Comparison of ENCODE assay signal across 9 mouse cellular contexts in the genomic region with DNA sequence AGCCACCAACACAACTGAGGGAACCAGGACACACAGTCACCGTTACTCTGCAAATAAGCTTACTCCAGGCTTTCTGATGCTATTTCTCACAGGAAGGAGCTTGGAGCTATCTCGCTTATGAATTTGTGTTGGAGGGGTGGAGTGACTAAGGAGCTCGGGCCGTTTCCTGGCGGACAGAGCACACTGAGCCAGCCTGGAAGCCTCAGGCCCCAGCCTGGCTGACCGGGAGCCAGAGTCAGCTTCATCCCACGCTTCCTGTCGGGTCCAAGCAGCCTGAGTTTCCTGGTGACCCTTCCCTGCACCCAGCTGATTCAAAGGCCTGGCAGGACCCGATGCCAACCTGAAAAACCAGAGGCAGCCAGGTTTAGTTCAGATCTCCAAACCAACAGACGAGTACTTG. TPM values are rescaled to one million over a fixed set of nuclear protein-coding genes. Genes with fewer than 3 reads are reported as not detected.
DNase-seq lines count a peak whose midpoint lies in the region; ATAC-seq and TF ChIP-seq lines count a peak whose summit lies in the region.
"Had no signal": no experiment of that assay in that cellular context is flagged by ENCODE, and none has a peak within 500 bp of the region (broad histone marks: within the 10 kb centered on the region; RNA-seq: fewer than 3 reads in every experiment).

No protein-coding gene starts in this region.

- peak overlapping the region; percentile 30; the same call in 1 of the 2 replicates for H3K27ac ChIP-seq in liver, postnatal 0 days (ENCODE audit: low read depth)
- no peak overlapping the region for H3K27ac ChIP-seq in forebrain, embryonic 12.5 days
- H3K27ac ChIP-seq in forebrain, embryonic 10.5 days, result no peak overlapping the region

- intact Hi-C loops in gastrocnemius, postnatal 14 days (cut with DNase I; ENCODE audit: low total_unique reads), result no loop called here
- intact Hi-C loops in left cerebral cortex, postnatal 14 days (cut with DNase I), result no loop called here

- no peak overlapping the region for H3K4me2 ChIP-seq in liver, postnatal 0 days (ENCODE audit: low read depth, low read length)
- H3K4me2 ChIP-seq in forebrain, embryonic 12.5 days, result no peak overlapping the region

- H3K4me1 ChIP-seq in liver, postnatal 0 days (ENCODE audit: insufficient read depth), result no peaks in the 10 kb centered on the region
- no peaks in the 10 kb centered on the region for H3K4me1 ChIP-seq in forebrain, embryonic 12.5 days
- H3K4me1 ChIP-seq in forebrain, embryonic 10.5 days, result no peaks in the 10 kb centered on the region

- no peaks in the 10 kb centered on the region for H3K36me3 ChIP-seq in liver, postnatal 0 days (replicated peaks; ENCODE audit: insufficient read depth, low read length)
- no peaks in the 10 kb centered on the region for H3K36me3 ChIP-seq in forebrain, embryonic 12.5 days (replicated peaks)
- H3K36me3 ChIP-seq in forebrain, embryonic 10.5 days (replicated peaks), result no peaks in the 10 kb centered on the region
- H3K36me3 ChIP-seq: G1E had no signal

- no peak for TF ChIP-seq CTCF in liver, postnatal 0 days (IDR thresholded peaks at IDR 0.05; ENCODE audit: low read depth)

- no peaks in the 10 kb centered on the region for H3K9me3 ChIP-seq in liver, postnatal 0 days (ENCODE audit: low read length)
- no peaks in the 10 kb centered on the region for H3K9me3 ChIP-seq in forebrain, embryonic 12.5 days
- peaks cover 4% of the 10 kb centered on the region; the same call in 1 of the 2 replicates for H3K9me3 ChIP-seq in forebrain, embryonic 10.5 days

- 53% methylated on average over 10 of the region's 10 CpGs for WGBS in liver, postnatal 0 days (ENCODE audit: insufficient replicate concordance)
- WGBS in forebrain, embryonic 12.5 days, result 83% methylated on average over 10 of the region's 10 CpGs
- WGBS in forebrain, embryonic 10.5 days, result 78% methylated on average over 10 of the region's 10 CpGs

- ATAC-seq in liver, postnatal 0 days, result peak; percentile 49; the same call in 1 of the 2 replicates
- ATAC-seq in inflammation-experienced regulatory T-cells, adult 6 months, result no peak
- ATAC-seq in forebrain, embryonic 12.5 days (ENCODE audit: low FRiP score), result no peak

- DNase-seq in adrenal gland, adult 2 months, result peak; percentile 67
- DNase-seq in gastrocnemius, postnatal 14 days, result peak; percentile 63
- peak; percentile 72 for DNase-seq in heart, postnatal 4 days
- DNase-seq in liver, postnatal 0 days, result peak; percentile 33
- DNase-seq in left cerebral cortex, postnatal 14 days (ENCODE audit: low spot score in 2 of 2), result no peak
- no peak for DNase-seq in forebrain, embryonic 10.5 days (ENCODE audit: extremely low spot score, low spot score)

- H3K9ac ChIP-seq in liver, postnatal 0 days (replicated peaks), result no peak overlapping the region
- H3K9ac ChIP-seq in forebrain, embryonic 12.5 days, result no peak overlapping the region

- H3K27me3 ChIP-seq in liver, postnatal 0 days (ENCODE audit: insufficient read depth, low read length), result no peaks in the 10 kb centered on the region
- H3K27me3 ChIP-seq in forebrain, embryonic 12.5 days, result no peaks in the 10 kb centered on the region
- no peaks in the 10 kb centered on the region for H3K27me3 ChIP-seq in forebrain, embryonic 10.5 days (ENCODE audit: poor library complexity, severe bottlenecking)

- no peak overlapping the region for H3K4me3 ChIP-seq in liver, postnatal 0 days (ENCODE audit: low read depth, low read length)
- H3K4me3 ChIP-seq in forebrain, embryonic 12.5 days (replicated peaks), result no peak overlapping the region
- no peak overlapping the region for H3K4me3 ChIP-seq in forebrain, embryonic 10.5 days

- TF ChIP-seq EP300 in liver, postnatal 0 days (IDR thresholded peaks at IDR 0.05; ENCODE audit: low read depth), result no peak

RNA-seq across cellular contexts. Expression of gene Kpna2, which starts 31.7 kb away (rescaled TPM):
- 10 to 100 TPM; 33.6 to 34.8 TPM for total RNA-seq in adrenal gland, adult 2 months (2021)
- polyA plus RNA-seq in adrenal gland, adult 2 months (2012; rRNA removed), result 6.5 and 7.0 TPM in 2 replicates
- total RNA-seq in gastrocnemius, postnatal 14 days (2021), result 10 to 100 TPM; 12.3 to 21.9 TPM
- 100 to 1,000 TPM; 179 to 190 TPM for total RNA-seq in heart, postnatal 4 days (2021)
- 115 and 128 TPM in 2 replicates for polyA plus RNA-seq in liver, postnatal 0 days (2015; fragmentation: Nextera tagmentation; extraction: Ambion mirVana)
- total RNA-seq in left cerebral cortex, postnatal 14 days (2021), result 10 to 100 TPM; 29.9 to 37.7 TPM
- 100 to 1,000 TPM; 112 to 274 (median 131) TPM for polyA plus RNA-seq in inflammation-experienced regulatory T-cells, adult 6 months (2017; shearing (Covaris generic))
- polyA plus RNA-seq in forebrain, embryonic 12.5 days (2016; fragmentation: Nextera tagmentation; extraction: Ambion mirVana), result 567 and 599 TPM in 2 replicates
- polyA plus RNA-seq in forebrain, embryonic 10.5 days (2016; fragmentation: Nextera tagmentation; extraction: Ambion mirVana), result 799 and 813 TPM in 2 replicates

RNA-seq across cellular contexts. Expression of gene Smurf2, which starts 47.1 kb away (rescaled TPM):
- 10 to 100 TPM; 34.6 to 38.2 TPM for total RNA-seq in adrenal gland, adult 2 months (2021)
- 3.6 and 4.7 TPM in 2 replicates for polyA plus RNA-seq in adrenal gland, adult 2 months (2012; rRNA removed)
- total RNA-seq in gastrocnemius, postnatal 14 days (2021), result 10 to 100 TPM; 20.8 to 21.7 TPM
- total RNA-seq in heart, postnatal 4 days (2021), result 10 to 100 TPM; 45.9 to 46.7 TPM
- 4.5 and 4.8 TPM in 2 replicates for polyA plus RNA-seq in liver, postnatal 0 days (2015; fragmentation: Nextera tagmentation; extraction: Ambion mirVana)
- total RNA-seq in left cerebral cortex, postnatal 14 days (2021), result 10 to 100 TPM; 24.6 to 28.1 TPM
- polyA plus RNA-seq in inflammation-experienced regulatory T-cells, adult 6 months (2017; shearing (Covaris generic)), result 10 to 100 TPM in 2 of 3 experiments, 1 to 10 TPM in 1; 8.4 to 25.2 (median 21.6) TPM
- 17.3 and 18.3 TPM in 2 replicates for polyA plus RNA-seq in forebrain, embryonic 12.5 days (2016; fragmentation: Nextera tagmentation; extraction: Ambion mirVana)
- polyA plus RNA-seq in forebrain, embryonic 10.5 days (2016; fragmentation: Nextera tagmentation; extraction: Ambion mirVana), result 11.2 and 11.7 TPM in 2 replicates

RNA-seq across cellular contexts. Expression of gene 1810010H24Rik, which starts 57.9 kb away (rescaled TPM):
- total RNA-seq in adrenal gland, adult 2 months (2021), result 1 to 10 TPM; 2.7 to 3.1 TPM
- polyA plus RNA-seq in adrenal gland, adult 2 months (2012; rRNA removed), result 2.0 and 4.8 TPM in 2 replicates
- total RNA-seq in gastrocnemius, postnatal 14 days (2021), result 1 to 10 TPM; 1.4 to 2.1 TPM
- 1 to 10 TPM; 3.7 to 4.0 TPM for total RNA-seq in heart, postnatal 4 days (2021)
- 7.3 and 10.3 TPM in 2 replicates for polyA plus RNA-seq in liver, postnatal 0 days (2015; fragmentation: Nextera tagmentation; extraction: Ambion mirVana)
- total RNA-seq in left cerebral cortex, postnatal 14 days (2021), result 1 to 10 TPM; 2.7 to 3.8 TPM
- 1 to 10 TPM in 1 of 3 experiments, under 1 TPM in 2; 0.75 to 1.1 (median 0.88) TPM for polyA plus RNA-seq in inflammation-experienced regulatory T-cells, adult 6 months (2017; shearing (Covaris generic))
- polyA plus RNA-seq in forebrain, embryonic 12.5 days (2016; fragmentation: Nextera tagmentation; extraction: Ambion mirVana), result 2.4 and 3.1 TPM in 2 replicates
- 1.4 and 1.7 TPM in 2 replicates for polyA plus RNA-seq in forebrain, embryonic 10.5 days (2016; fragmentation: Nextera tagmentation; extraction: Ambion mirVana)

Comparison
In these comparisons a context has a peak if more than half of its experiments do, and no peak if none do; other contexts are left out.
1. DNase-seq: peak in adrenal gland, adult 2 months (single experiment), gastrocnemius, postnatal 14 days (single experiment), heart, postnatal 4 days (single experiment) and liver, postnatal 0 days (single experiment); none in left cerebral cortex, postnatal 14 days (0 of 2) and forebrain, embryonic 10.5 days (single experiment).
2. RNA of gene Kpna2, which starts 31.7 kb away (polyA plus RNA-seq): 799 to 813 TPM in forebrain, embryonic 10.5 days, 567 to 599 TPM in forebrain, embryonic 12.5 days, 112 to 274 TPM in inflammation-experienced regulatory T-cells, adult 6 months and 115 to 128 TPM in liver, postnatal 0 days; 6.5 to 7.0 TPM in adrenal gland, adult 2 months; every median in the first group is over 10 times any median in the second.